Mouse (Mus musculus) WW6 (cell line): ENCODE results near the gene Rad51b.

ENCODE experiments used
- DNase-seq: peaks from one replicate; pipeline ENCODE4 v3.0.0-alpha.2; 2013; ENCODE audit warnings: low read depth, low spot score

The Rad51b gene

DNA sequence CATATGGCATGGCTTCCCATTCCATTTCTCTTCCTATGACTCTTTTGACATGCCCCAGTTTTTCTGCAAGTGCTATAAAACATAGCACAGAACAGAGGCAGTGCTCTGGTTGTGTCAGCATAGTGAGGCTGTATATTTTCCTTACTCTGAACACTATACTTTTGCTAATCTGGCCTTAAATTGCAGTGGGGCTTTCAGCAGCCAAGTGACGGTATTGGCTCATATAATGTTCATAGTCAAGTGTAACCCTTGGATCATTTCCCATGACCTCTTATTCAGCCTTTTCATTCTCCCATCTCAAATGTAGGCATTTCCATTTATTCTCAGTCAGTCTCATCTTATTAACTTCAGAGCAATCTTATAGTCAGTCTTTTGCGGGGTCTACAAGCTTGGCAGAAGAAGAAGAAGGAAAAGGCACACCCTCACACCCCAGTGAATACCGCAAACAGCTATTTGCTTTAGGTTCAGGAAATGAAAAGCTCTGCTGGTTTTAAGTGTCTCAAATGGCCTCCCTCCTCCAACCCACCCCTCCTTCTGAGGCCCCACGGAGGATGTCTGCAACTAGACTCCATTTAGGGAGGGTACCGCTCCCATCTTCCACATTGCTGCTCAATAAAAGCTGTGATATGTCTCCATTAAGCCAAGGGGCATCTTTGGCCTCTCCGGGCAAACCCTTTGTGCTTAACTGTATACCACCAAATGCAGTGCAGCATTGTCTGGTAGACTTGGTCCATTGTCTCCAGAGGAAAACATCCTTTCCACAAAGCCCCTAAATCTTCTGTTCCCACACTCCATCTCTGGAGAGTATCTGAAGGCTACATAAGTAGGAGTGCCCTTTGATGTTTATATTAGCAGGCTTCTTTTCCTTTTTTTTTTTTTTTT, 277.3 kb downstream of the Rad51b start:
- DNase-seq = no peak

DNA sequence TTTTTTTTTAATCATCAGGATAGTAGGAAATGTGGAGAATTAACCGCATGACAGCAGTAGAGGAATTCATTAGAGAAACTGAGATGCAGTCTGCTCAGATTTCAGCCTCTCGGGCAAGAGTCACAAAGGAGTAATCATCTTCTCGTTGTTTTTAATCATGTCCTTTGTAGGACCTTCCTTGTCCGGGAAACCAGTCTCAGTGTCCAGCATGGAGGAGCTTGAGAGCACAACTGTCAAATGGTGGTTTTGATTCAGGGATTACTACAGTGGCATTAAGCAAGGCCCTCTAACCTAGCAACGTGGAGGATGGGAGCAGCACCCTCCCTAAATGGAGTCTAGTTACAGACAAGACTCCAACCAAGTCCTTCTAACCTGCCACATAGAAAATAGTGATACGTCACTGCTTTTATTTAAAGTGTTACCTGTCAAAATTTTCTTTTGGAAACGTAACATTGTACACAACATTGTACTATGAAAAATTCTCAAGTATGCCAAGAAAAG, 278.0 kb downstream of the Rad51b start:
- DNase-seq = no peak

DNA sequence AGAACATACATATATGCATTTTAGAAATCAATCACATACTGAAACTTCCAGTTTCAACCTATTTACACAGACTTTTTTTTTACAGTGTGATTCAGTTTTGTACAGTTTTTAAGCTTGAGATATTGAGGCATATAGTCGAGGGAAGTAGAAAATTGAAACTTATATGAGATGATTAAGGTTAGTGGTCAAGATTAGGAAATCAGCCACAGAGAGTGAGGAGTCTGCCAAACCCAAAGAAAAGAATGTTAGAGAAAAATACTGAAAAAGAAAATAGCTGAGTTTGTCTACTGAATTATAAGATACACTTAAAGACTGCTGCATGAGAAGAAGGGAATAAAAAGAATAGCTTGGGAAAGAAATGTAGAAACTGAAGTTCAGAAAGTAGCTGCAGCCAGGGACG, 280.4 kb downstream of the Rad51b start:
- no peak for DNase-seq

DNA sequence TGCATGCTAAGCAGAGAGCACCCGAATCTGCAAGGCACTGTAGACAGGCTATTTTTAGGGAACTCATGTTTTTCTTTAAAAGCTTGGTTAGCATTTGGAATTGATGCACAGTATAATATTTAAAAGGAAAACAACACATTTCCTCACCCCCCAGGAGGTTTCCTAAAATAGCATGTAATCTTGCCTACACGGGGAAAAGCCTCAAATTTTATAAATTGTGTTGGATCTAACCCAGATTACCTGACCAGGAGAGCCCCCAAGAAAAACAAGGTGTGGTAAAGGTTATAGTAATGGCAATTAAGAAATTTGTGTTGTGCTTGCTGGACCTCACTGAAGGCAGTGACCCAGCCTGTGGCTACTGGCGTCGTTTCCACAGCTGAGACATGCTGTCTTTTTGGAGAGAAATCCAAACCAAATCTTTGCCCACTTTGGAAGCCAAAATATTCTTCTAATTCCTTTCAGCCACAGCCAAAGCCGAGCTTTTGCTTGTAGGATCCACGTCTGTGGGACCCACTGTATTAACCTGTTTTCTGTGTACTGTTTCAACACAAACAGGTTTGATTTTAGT, 282.0 kb downstream of the Rad51b start:
- DNase-seq = no peak

DNA sequence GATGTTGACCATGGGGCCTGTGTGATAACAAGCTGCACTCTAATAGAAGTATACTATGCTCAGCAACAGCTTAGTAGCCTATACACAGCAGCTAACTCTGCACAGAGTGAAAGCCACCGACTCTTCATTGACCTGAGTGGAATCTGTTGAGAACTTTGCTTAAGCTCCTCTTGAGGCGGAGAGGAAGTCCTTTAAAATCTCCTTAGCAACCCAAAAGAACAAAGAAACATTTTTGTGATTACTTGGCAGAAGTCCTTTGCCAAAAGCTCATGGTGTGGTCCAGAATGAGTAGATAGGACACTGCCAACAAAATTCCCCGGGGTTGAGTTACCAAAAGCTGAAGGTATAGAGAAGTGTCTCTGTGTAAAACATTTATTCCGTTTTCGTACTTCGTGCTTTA, 282.8 kb downstream of the Rad51b start:
- DNase-seq = no peak

DNA sequence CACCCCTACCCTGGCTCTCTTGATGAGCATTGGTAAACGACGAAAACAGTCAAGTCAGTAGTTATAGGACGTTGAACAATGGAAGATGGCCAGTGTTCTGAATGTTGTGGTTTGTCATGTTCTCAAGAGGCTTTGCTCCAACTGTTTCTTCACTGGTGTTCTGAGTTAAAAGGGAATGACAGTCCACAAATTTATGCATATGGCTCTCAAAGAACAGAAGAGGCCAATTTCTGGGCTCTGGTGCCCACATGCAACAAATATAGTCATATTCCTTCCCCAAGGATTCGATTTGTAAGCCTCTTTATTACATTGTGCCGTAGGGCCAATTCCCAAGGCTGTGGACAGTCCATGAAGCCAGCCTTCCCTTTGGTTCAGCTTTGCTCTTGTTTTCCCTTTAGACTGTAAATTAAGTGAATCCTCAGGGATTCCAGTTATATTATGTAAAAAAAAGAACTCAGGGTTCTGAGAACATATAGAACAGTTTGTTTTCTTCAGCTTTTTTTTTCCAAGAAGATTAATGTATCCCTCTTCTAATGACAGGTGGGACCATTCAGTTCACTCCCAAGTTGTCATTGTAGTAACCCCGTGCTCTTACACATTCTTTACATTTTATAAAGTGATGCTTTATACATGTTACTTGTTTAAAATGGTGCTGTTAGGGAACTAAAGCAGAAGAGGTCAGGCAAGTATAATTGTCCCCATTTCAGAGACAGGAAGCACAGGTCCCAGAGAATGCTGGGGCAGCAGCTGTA, 287.6 kb downstream of the Rad51b start:
- no peak for DNase-seq

DNA sequence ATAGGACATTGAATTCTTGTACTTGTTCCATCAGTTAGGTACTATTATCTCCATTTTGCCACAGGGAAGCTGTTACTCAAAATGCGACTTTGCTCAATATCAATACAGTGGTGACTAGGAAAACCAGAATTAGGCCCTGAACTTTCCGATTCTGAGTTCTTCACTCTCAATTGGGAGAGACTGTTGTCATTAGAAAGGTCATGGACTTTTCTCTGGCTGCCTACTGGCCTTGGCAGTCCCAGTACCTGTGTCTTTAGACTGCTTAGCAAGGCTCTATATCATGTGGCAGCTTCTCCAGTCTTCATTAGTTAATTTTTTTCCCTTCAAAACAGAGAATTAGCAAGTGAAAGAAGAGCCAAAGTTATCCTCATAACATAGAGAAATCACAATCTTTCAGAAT, 288.3 kb downstream of the Rad51b start:
- no peak for DNase-seq

DNA sequence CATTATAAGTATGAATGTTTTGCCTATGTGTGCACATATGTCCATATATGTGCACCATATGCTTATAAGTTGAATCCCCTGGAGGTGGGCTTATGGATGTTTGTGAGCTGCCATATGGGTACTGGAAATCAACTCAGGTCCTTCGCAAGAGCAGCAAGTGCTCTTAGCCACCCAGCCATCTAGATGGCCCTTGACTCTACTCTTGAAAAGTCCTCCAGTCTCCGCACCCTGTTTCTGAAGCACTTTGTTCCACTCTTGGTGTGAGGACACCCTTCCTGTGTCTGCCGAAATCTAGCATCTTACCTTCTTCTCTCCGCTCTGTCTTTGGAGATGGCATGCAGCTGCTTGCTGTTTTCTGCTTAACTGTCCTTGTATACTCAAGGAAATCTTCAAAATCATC, 291.7 kb downstream of the Rad51b start:
- DNase-seq = no peak

DNA sequence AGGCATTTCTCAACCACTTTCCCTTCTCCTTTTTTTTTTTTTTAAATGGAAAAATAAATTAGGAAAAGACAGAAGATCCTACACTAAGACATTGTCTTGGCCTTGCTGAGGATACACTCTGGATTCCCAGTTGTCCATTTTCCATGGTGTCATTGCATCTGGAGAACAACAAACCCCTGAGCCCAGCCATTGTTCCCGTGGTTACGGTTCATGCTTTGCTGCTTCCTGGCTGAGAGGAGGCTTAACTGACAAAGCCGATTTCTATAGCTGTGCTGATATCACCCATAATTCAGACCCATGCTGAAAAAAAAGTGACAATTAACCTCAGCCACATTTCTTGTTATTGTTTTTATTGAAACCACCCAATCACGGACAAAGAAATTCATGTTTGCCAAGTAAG, 295.1 kb downstream of the Rad51b start:
- no peak for DNase-seq

DNA sequence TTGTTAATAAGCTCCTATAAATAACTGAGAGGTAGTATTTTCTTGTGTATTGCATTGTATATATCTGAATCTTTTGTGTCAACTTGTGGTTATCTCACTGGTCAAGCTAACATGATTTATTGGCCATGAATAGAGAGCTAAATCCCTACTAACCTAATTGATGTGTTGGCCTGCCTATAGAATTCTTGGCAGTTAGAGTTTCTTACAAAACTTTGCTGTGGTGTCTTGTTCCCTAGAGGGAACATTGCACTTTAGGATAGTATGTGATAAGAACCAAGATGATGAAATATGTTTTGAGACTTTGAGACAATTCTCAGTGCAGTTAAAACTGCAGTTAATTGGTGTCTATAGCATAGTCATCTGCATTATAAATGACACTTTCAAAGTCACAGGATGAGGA, 299.8 kb downstream of the Rad51b start:
- DNase-seq = no peak

DNA sequence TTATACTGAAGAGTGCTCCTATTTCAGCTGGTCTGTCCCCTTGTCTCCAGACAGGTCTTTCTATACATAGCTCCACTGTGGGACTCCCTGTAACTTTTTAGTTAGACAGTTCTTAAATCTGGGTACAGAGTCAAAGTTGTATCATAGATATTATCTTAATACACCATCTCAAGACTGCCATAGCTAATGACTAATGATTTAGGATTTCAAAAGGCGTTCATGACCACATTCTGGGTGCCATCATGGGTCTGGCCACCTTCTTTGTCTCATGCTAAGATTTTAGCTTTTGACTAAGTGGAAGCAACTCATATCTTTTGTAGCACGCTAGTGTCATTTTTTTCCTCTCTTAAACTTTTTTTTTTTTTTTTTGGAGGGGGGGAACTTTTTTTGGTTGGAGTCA, 300.3 kb downstream of the Rad51b start:
- DNase-seq = no peak

DNA sequence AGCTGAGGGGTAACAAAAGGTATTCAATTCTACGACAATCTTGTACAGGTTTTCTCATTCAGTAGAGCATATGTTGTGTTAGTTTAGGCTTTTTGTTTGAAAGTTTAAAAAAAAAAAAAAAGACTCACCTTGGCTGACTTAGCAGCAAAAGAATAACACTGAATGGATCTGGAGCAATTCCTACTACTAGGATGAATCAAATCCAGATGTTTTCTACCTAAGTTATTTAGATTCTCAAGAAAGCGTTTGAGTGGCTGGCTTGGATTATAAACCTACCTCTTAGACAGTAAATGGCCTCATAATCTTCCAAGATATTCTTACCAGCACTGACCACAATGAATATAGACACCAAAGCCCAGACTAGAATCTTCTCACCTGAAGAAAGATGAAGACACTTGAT, 300.7 kb downstream of the Rad51b start:
- DNase-seq = no peak

DNA sequence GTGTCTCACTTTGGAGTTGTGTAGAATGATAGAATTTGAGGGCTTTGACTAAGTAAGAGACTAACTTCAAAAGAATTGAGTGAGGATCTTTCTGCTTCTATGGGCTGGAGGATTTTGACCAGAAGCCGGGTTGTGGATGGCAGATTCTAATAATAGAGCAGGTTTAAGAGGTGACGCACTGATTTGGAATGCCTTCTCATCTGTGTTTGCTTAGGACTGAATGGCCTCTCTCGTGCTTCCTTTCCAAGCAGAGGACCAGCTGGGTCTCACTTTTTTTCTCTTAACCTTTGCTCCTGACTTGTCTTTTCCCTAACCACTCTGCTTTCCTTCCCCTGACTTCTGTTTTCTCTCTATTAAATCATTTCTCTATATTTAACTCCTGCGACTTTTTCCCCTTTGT, 301.4 kb downstream of the Rad51b start:
- DNase-seq = no peak

DNA sequence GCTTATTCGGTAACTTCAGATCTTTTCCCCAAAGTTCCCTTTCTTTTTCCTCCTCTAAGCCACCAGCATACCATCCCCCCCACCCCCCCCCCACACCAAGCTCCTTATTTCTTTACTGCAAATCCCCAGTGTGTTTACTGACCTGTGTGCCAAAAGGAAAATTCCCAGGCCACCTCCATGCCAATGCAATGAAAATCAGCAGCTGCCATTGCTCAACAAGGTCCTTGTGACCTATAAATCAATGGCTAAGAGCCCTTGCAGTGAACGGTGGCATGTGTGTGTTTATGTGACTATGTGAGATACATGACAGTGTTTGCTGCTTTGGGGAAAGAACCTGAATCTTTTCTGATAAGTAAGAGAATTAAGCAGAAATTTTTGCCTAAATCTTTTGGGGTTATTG, 301.8 kb downstream of the Rad51b start:
- no peak for DNase-seq

DNA sequence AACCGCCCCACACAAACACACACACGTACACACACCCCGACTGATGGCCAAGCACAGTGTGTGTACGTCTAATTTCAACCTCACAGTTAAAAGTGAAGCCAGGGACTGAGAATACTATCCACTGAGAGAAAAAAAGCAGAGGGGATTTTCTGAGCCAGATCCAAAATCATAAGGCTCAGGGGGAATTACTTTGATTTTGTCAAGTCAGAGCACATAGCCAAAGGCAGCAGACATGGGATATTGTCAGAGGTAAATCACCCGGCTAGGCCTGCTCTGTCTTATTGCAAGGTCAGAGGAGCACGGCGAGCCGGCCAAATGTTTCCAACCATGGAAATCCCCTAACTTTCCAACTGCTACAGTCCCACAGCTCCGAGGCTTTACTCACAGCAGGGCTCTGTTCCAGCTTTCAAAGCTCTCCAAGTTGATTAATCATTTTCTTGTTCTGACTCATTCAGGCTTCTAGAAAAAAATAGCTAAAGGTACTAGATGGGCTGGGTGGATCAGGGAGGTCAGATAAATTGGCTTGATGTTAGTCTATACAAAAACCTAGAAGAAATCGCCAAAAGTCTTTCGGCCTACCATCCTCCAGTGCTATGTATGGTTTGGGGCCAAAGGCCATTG, 303.2 kb downstream of the Rad51b start:
- no peak for DNase-seq

DNA sequence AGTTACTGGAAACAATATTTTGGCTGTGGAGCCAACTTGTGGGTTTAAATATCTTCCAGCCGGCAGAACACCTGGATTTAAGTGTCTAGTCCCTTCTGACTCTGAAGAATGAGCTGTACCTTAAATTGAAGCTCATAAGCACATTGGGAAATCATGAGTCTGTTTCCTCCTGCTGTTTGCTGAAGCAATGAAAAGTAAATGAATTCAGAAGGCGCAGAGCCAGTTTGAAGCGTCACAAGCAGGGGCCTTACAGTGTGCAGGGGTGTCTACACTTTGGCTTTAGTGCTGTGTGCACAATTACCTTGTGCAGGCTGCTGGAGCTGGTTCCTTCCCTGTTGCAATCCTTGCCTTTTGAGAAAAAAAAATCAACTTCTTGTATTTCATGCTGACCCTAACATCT, 305.6 kb downstream of the Rad51b start:
- no peak for DNase-seq

DNA sequence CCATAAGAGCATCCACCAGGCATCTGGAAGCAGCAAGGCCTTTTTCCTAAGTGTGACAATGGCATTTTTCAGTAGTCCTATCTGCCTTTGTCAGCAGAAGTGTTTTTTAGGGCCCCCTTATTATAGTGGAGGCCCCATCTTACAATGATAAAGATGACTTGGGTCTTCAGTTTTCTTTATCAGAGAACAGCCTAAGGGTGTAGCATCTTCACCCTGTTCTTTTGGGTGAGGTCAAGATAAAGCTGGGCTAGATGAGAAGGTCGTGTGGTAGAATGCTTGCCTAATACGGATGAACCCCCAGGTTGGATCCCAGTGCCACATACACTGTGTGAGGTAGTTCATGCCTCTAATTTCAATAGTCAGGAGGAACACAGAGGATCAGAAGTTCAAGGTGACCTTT, 307.8 kb downstream of the Rad51b start:
- no peak for DNase-seq

DNA sequence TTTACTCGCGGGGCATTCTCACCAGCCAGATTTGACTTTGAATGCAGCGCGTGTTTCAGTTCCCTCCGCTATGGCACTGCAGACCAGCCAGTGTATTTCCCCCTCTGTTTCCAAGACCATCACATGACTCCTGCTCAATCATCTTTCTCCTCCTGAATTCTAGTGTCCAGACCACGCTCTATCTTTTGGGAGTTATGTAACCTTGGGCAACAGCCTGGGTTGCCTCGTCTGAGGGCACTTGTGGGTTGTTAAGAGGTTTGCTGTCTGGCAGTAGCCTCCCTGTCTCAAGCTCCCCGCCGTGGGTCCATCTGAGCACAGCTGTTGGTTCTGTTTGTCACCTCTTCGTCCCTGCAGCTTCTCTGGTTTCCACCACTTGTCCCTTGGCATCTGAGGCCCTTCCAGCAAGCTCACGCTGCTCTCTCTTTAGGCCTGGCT, 309.1 kb downstream of the Rad51b start:
- no peak for DNase-seq

DNA sequence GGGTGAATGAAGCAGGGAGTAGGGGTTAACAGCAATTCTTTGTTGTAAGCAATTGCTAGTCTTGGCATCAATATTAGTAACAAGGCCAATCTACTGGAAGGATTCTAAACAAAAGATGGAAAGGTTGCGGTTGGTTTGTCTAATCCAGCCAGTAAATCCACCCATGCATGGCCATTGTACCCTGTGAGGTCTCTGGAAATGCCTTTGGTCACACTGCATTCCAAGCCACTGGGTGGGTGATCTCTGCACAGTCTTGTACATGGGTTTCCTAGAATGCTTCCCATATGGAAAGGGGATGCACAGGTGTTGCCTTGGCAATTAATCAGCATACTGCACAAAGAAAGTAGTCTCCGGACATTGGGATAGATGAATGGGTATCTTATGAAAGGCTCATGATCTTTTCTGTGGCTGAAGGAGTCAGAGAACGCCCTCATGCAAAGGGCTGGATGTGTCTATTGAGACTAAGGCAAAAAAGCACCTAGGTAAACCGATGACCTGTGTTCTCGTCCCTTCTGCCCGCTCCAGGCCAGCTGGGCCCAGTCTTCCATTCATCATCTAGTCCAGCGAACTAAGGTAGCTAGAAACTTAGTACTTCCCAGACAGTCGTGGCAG, 312.4 kb downstream of the Rad51b start:
- no peak for DNase-seq

DNA sequence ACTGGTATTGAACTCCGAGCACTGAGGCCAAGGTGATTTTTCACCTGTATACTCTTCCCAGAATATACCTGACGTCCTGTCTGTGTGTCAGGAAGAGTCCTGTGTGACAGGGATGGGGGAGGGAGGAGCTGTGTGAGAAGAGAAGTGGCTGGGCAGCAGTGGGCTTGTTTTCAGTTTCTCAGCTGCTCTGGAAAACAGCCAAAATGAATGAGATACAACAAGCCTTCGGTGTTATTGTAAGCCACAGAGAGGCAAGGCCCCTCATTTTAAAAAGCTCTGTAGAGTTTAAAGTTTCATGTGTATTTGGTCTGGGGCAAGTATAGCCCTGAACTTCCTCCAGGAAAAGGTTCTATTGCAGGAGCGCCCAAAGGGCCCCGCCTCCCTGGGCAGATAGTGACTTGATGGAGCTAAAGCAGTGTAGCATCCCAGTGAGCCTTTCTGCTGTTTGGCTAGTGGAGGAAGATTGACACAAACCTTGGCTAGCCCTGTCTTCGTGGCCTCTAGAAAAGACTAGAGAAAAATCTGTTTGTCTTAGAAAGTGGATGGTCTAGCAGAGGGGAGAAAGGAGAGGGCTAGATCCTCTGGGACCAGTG, 313.5 kb downstream of the Rad51b start:
- no peak for DNase-seq

DNA sequence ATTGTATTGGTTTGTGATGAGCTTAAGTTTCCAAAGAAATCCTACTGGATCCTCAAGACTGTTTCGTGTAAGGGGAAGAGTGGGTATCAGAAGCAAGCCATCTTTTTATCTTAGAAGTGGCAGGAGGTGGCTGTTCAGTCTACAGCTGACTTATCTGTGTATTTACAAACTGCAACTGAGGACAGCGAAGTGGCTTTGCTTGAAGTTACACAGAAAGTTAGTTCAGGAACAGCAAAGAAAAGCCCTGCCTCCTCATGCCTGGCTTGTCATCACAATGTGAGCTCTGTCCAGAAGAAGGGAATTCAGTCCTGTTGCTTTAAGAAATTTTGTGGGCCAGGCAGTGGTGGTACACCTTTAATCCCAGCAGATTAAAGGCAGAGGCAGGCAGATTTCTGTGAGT, 314.6 kb downstream of the Rad51b start:
- no peak for DNase-seq
